Mouse (Mus musculus): ENCODE results near the gene Gabrb3. TPM values are rescaled to one million over a fixed set of nuclear protein-coding genes. Genes with fewer than 3 reads are reported as not detected.

Gene Gabrb3
- polyA plus RNA-seq, 1 experiment from 2014 or later = 0.60 TPM

DNA sequence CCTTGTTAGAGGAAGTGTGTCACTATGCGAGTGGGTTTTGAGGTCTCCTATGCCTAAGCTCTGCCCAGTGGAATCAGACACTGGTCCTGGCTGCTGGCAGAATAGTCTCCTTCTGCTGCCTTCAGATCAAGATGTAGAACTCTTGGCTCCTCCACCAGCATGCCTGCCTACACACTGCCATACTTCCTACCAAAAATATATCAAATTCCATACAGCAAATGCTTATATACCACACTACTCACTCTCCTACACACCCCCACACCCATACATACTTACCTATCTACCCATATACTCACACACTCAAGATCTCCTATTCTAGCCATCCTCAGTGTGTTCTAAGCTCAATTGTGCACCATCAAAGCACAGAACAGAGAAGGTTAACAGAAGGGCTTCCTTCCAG lies 51.8 kb downstream of the Gabrb3 start:
- H3K27me3 ChIP-seq = no peaks in the 10 kb centered on the region
- H3K4me2 ChIP-seq = no peak overlapping the region
- H3K9ac ChIP-seq (replicated peaks) = no peak overlapping the region
- H3K36me3 ChIP-seq = no peaks in the 10 kb centered on the region
- WGBS = 100% methylated on average over 1 of the region's 1 CpGs
- no peak overlapping the region for H3K4me3 ChIP-seq (replicated peaks)
- H3K9me3 ChIP-seq = no peaks in the 10 kb centered on the region
- H3K27ac ChIP-seq = no peak overlapping the region
- H3K4me1 ChIP-seq (replicated peaks) = no peaks in the 10 kb centered on the region
- ATAC-seq (ENCODE audit: insufficient number of reproducible peaks, insufficient read depth, low FRiP score, low TSS enrichment, low read depth) = no peak

GRCm38 (mm10) chr7:57473811-57474525 lies 54.5 kb downstream of the Gabrb3 start:
- Histone ChIP-seq H3K4me3 (replicated peaks) (no peak overlapping the region), H3K4me1 (replicated peaks) (no peaks in the 10 kb centered on the region), H3K27ac (no peak overlapping the region), H3K4me2 (no peak overlapping the region), H3K9ac (replicated peaks) (no peak overlapping the region), H3K27me3 (no peaks in the 10 kb centered on the region), H3K36me3 (no peaks in the 10 kb centered on the region), H3K9me3 (no peaks in the 10 kb centered on the region)
- WGBS = 75% methylated on average over 4 of the region's 4 CpGs
- no peak for ATAC-seq (ENCODE audit: insufficient number of reproducible peaks, insufficient read depth, low FRiP score, low TSS enrichment, low read depth)

- H3K4me1 ChIP-seq (replicated peaks) = no peaks in the 10 kb centered on the region
- no peaks in the 10 kb centered on the region for H3K36me3 ChIP-seq
- no peak overlapping the region for H3K4me2 ChIP-seq
- no peak overlapping the region for H3K27ac ChIP-seq
- H3K4me3 ChIP-seq (replicated peaks) = no peak overlapping the region
- H3K9ac ChIP-seq (replicated peaks) = no peak overlapping the region
- no peak for ATAC-seq (ENCODE audit: insufficient number of reproducible peaks, insufficient read depth, low FRiP score, low TSS enrichment, low read depth)
- no peaks in the 10 kb centered on the region for H3K27me3 ChIP-seq
- H3K9me3 ChIP-seq = no peaks in the 10 kb centered on the region
Measured at GRCm38 (mm10) chr7:57482896-57483295, 63.4 kb downstream of the Gabrb3 start.

DNA sequence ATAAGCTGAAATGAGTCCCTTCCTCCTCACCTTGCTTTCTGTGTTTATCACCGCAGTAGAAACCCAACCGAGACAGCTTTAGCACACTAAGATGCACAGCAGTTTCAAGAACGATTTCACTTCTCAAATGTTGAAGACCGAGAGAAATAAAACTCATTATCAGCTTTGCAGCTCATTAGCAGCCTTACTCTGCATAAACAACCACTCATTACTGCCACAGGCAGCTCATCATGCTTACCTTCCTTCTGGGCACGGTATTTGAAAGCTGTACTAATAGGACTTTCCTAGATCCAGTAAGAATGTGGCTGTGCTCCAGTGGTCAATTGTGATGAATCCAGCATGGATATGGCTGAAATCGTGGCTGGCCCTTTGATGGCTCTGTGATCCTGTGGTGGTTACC lies 67.4 kb downstream of the Gabrb3 start:
- WGBS = 77% methylated on average over 6 of the region's 6 CpGs
- Histone ChIP-seq H3K36me3 (no peaks in the 10 kb centered on the region), H3K9me3 (no peaks in the 10 kb centered on the region), H3K4me2 (no peak overlapping the region), H3K27me3 (no peaks in the 10 kb centered on the region), H3K27ac (no peak overlapping the region), H3K9ac (replicated peaks) (no peak overlapping the region), H3K4me3 (replicated peaks) (no peak overlapping the region), H3K4me1 (replicated peaks) (no peaks in the 10 kb centered on the region)
- ATAC-seq (ENCODE audit: insufficient number of reproducible peaks, insufficient read depth, low FRiP score, low TSS enrichment, low read depth) = no peak

DNA sequence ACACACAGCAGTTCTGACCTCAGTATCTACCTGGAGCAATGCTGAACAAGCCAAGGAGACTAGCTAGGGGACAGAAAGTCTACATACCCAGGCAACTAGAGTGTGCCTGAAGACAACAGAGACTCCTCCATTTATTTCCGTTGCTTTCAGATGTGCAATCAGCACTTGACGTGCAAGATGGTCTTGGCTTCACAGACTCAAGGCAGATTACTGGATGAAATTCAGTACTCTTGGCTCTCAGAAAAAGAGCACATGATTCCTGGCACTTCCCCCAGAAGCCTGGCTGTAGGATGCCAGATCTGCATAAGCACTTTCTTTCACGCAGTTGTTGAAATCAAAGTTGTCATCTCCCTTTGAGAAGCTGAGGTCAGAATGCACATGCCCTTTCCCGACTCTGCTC lies 72.3 kb downstream of the Gabrb3 start:
- Histone ChIP-seq H3K27ac (no peak overlapping the region), H3K9me3 (no peaks in the 10 kb centered on the region), H3K4me2 (no peak overlapping the region), H3K36me3 (no peaks in the 10 kb centered on the region), H3K4me3 (replicated peaks) (no peak overlapping the region), H3K9ac (replicated peaks) (no peak overlapping the region), H3K27me3 (no peaks in the 10 kb centered on the region), H3K4me1 (replicated peaks) (no peaks in the 10 kb centered on the region)
- no peak for ATAC-seq (ENCODE audit: insufficient number of reproducible peaks, insufficient read depth, low FRiP score, low TSS enrichment, low read depth)
- 82% methylated on average over 4 of the region's 4 CpGs for WGBS

DNA sequence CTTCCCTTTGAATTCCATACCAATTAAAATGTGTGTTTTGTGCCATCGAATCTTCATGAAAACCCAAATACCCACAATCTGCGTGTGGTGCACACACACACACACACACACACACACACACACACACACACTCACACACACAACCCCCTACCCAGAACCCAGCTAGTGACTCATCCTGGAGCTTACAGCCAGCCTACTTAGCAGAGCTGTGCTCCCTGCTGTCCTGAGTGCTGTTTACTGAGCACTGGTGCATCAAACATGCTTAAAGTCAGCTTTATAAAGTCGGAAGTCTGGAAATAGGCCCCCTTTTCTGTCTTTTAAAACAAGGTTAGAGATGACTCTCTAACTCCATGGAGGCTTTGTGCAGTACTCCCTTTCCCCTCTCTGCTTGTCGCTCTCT lies 83.3 kb downstream of the Gabrb3 start:
- ATAC-seq (ENCODE audit: insufficient number of reproducible peaks, insufficient read depth, low FRiP score, low TSS enrichment, low read depth) = no peak
- peaks cover 18% of the 10 kb centered on the region for H3K27me3 ChIP-seq
- no peak overlapping the region for H3K9ac ChIP-seq (replicated peaks)
- H3K4me2 ChIP-seq = no peak overlapping the region
- no peaks in the 10 kb centered on the region for H3K36me3 ChIP-seq
- H3K9me3 ChIP-seq = no peaks in the 10 kb centered on the region
- WGBS = 80% methylated on average over 4 of the region's 4 CpGs
- no peak overlapping the region for H3K4me3 ChIP-seq (replicated peaks)
- H3K4me1 ChIP-seq (replicated peaks) = no peaks in the 10 kb centered on the region
- no peak overlapping the region for H3K27ac ChIP-seq

DNA sequence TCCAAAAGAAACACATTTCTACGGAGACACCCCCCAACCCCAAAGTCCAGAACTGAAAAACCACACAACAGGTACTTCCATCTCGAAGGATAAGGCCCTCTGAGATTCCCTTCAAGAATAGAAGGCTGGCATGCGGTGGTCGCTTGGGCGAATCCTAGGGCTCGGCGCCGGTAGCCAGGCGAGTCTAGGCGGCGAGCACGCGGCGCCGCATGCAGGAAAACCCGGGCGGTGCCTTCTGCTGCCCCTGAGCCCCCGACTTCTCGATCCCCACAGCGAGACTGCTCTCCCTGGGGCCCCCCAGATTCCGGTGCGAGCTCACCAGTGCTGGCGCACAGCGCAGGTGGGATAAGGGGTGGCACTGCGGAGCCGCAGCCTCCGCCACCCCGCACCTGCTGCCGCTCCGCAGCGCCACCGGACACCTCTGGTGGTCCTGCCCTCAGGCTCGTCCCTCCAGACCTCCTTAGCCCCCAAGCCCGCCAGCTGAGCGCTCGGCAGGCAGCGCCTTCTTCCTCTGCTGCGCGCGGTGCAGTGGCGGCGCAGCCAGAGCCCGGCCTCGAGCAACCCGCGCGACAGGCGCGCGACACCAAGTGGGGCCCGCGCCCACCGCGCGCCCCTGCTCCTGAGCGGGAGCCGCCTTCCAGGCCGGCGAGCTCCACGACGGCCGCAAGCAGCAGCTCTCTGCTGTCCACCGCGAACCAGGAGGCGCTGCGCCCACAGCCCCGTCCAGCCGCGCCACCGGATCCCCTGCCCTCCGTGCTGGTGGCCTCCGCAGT lies 89.6 kb downstream of the Gabrb3 start:
- Histone ChIP-seq H3K4me3 (replicated peaks) (peak overlapping the region; percentile 46), H3K27ac (no peak overlapping the region), H3K4me1 (replicated peaks) (peaks cover 12% of the 10 kb centered on the region), H3K9me3 (no peaks in the 10 kb centered on the region), H3K27me3 (peaks cover 57% of the 10 kb centered on the region), H3K9ac (replicated peaks) (no peak overlapping the region; the same call in 1 of the 2 replicates), H3K36me3 (no peaks in the 10 kb centered on the region), H3K4me2 (peak overlapping the region; percentile 75)
- peak; percentile 63 for ATAC-seq (ENCODE audit: insufficient number of reproducible peaks, insufficient read depth, low FRiP score, low TSS enrichment, low read depth)
- WGBS = 2% methylated on average over 71 of the region's 72 CpGs

DNA sequence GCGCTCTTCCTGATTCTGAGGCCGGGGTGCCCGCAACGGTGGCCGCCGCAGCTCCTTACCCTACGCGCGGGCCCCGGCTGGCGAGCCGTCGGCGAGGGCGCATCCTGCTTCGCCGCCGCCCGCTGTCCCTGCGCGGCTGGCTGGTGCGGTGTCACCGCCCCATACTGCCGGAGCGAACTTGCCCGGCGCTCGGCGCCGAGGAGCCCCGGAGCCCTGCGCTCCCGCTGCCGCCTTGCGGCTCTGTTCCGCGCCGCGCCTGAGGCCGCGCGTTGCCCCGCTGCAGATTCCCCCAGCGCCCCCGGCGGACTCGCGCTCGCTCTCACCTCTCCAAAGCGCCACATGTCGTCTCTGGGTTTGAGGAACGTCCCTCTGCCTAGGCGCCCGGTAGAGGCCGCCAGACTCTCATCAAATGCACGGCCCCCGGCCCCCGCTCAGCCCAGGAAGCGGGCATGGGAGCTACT lies 90.2 kb downstream of the Gabrb3 start, which contains the start of gene Gabra5:
TSS of gene Gabra5 (minus strand) at position 379 of the 461 bp plus-strand sequence.
- Histone ChIP-seq H3K9me3 (no peaks in the 10 kb centered on the region), H3K27ac (no peak within 1 kb of the TSS), H3K4me1 (replicated peaks) (peaks cover 12% of the 10 kb centered on the region), H3K36me3 (no peaks in the 10 kb centered on the region), H3K9ac (replicated peaks) (no peak within 1 kb of the TSS; the same call in 1 of the 2 replicates), H3K4me3 (replicated peaks) (peak within 1 kb of the TSS; percentile 46), H3K4me2 (peak within 1 kb of the TSS; percentile 75), H3K27me3 (peaks cover 60% of the 10 kb centered on the region)
- WGBS = under 1% methylated on average over 59 of the region's 59 CpGs
- ATAC-seq (ENCODE audit: insufficient number of reproducible peaks, insufficient read depth, low FRiP score, low TSS enrichment, low read depth) = peak; percentile 73; the same call in 1 of the 2 replicates

- whole genome bisulfite sequencing = 36% methylated on average over 3 of the region's 3 CpGs
- Histone ChIP-seq H3K9ac (replicated peaks) (no peak overlapping the region), H3K27me3 (peaks cover 40% of the 10 kb centered on the region), H3K9me3 (no peaks in the 10 kb centered on the region), H3K4me3 (replicated peaks) (no peak overlapping the region), H3K27ac (no peak overlapping the region), H3K36me3 (no peaks in the 10 kb centered on the region), H3K4me2 (no peak overlapping the region), H3K4me1 (replicated peaks) (peaks cover 12% of the 10 kb centered on the region)
- no peak for ATAC-seq (ENCODE audit: insufficient number of reproducible peaks, insufficient read depth, low FRiP score, low TSS enrichment, low read depth)
Measured at GRCm38 (mm10) chr7:57512955-57513354, 93.5 kb downstream of the Gabrb3 start.

DNA sequence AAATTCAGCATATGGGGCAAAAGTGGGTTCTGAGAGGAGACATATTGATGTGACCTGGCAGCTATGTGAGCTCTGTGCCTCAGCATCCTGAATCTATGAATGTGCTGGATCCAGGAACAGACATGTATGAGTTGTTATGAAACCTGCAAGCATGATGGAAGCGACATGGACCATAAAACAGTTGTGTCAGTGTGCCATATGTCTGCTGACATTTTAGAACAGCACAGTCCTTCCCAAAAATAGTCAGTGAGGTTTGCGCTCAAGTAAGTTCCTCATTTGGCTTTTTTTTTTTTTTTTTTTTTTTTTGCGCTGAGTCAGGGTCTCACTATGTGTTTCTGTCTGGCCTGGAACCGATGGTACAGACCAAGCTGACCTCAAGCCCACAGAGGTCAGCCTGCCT lies 110.0 kb downstream of the Gabrb3 start:
- Histone ChIP-seq H3K4me2 (no peak overlapping the region), H3K27me3 (0 out of 2 replicates have a peak, but pooled peaks cover 4% of the 10 kb centered on the region), H3K9ac (replicated peaks) (no peak overlapping the region), H3K36me3 (no peaks in the 10 kb centered on the region), H3K27ac (no peak overlapping the region), H3K9me3 (no peaks in the 10 kb centered on the region), H3K4me3 (replicated peaks) (no peak overlapping the region), H3K4me1 (replicated peaks) (no peaks in the 10 kb centered on the region)
- ATAC-seq (ENCODE audit: insufficient number of reproducible peaks, insufficient read depth, low FRiP score, low TSS enrichment, low read depth) = no peak
- WGBS = 91% methylated on average over 3 of the region's 4 CpGs

- no peak overlapping the region for H3K4me3 ChIP-seq (replicated peaks)
- no peak overlapping the region for H3K4me2 ChIP-seq
- no peaks in the 10 kb centered on the region for H3K36me3 ChIP-seq
- 93% methylated on average over 8 of the region's 8 CpGs for WGBS
- ATAC-seq (ENCODE audit: insufficient number of reproducible peaks, insufficient read depth, low FRiP score, low TSS enrichment, low read depth) = no peak
- H3K9me3 ChIP-seq = no peaks in the 10 kb centered on the region
- H3K9ac ChIP-seq (replicated peaks) = no peak overlapping the region
- no peaks in the 10 kb centered on the region for H3K4me1 ChIP-seq (replicated peaks)
- H3K27me3 ChIP-seq = 0 out of 2 replicates have a peak, but pooled peaks cover 4% of the 10 kb centered on the region
- no peak overlapping the region for H3K27ac ChIP-seq
Measured at GRCm38 (mm10) chr7:57529954-57530353, 110.5 kb downstream of the Gabrb3 start.
